Mouse (Mus musculus): ENCODE results near the gene Apol7e.
"Not testable (repeated sequence)": the region's sequence is repeated elsewhere in the genome, so short reads cannot be mapped to it uniquely, and the experiment has no call there.

The Apol7e gene

DNA sequence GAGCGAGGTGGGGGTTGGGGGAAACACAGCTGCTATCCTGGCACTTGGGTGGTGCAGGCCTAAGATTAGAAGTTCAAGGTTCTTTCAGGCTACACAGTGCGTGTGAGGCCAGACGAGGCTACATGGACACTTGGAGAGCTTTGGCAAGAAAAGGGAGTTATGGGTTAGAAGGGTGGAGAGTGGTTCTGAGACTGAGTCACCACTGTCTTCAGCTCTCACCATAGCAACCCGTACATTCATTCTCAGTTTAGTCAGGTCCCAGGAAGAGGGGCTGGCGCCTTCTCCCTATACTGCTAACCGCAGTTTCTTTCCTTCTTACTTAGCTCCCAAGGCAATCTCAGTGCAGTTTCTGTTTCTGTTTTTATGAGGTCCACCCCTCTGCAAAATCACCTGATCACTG is 42.9 kb downstream of the Apol7e start:
- DNase-seq, result not testable (repeated sequence)

DNA sequence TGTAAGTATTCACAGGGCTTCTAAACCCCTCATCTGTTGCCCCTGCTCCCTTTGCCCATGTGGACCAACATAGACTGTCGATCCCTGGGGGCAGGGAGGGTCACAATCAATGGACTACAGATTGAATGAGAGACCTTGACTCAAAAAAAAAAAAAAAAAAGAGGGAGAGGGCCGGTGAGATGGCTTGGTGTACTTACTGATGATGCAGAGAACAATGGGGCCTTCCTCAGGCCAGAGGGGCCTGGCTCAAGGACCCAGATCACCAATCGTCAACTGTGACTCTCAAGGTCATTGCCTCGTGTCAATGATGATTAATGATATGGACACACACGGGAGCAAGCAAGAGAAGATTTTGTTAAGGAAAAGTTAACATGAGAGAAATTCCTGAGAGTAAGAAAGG is 46.0 kb downstream of the Apol7e start:
- DNase-seq, result no peak

DNA sequence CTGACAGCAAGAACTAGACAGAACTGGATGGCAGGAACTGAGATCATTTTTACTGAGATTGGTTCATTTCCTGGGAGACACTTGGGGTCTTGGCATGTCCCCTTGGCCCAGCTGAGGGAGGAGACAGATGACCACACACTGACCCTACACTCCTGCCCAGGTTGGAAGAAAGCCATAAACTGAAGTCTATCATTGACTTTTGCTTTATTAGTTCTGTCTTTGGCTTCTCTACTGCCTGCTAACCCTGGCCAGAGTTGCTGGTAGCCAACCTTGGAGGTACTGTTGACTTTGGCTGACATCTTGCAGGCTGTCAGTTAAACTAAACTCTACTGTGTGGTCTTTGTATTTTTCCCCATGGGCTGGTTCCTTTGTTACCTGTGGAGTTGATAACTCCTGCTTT is 46.4 kb downstream of the Apol7e start:
- DNase-seq, result no peak

DNA sequence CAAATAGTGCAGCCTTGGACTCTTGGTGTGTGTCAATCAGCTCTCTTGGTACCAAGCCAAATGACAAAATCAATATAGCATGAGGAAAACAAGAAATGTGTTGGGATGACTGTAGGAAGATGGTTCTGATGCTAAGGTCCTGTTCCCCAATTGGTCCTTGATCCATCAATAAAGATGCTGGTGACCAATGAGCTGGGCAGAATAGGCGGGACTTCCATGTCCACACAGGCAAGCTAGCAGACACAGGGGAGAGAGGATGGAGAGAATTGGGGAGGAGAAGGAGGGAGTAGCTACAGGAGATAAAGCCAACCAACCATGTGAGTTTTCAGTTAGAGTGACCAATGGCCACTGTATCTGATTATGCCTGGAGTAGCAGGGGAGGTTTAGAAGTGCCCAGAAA is 47.7 kb downstream of the Apol7e start:
- DNase-seq, result no peak

DNA sequence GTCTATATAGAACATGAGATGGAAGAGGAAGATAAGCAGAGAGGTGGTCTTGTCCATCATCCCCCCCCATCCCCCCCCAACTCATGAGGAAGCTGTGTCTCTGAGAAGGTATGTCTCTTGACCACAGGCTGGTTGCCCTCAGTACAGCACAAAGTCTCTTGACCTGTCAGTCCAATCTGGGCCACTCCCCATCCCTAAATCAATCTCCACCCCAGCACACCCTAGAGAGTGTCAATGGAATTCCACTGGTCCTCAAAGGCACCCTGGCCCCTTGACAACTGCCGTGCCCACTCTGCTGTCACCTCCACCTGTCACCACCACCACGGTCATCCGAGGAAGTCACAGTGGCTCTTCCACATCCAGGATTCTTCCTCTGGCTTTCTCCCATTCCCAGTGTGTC is 49.8 kb downstream of the Apol7e start:
- no peak for DNase-seq

DNA sequence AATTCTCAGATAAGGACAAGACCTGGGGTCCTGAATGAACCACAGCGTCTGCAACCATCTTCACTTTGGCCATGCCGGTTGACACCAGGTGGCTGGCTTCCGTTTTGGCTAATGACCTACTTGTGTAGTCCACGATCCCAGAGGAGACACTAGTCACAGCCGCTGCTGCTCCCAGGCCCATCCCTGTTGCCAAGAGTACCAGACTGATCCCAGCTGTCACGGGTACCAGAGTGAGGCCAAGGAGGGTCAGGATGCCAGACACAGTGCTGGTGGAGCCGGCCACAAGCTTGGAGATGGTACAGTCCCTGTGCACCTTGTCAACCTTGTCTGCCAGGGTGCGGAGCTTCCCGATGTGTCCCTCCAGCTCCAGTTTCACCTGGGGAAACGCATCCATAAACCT is 51.1 kb downstream of the Apol7e start:
- DNase-seq, result peak; percentile 79

DNA sequence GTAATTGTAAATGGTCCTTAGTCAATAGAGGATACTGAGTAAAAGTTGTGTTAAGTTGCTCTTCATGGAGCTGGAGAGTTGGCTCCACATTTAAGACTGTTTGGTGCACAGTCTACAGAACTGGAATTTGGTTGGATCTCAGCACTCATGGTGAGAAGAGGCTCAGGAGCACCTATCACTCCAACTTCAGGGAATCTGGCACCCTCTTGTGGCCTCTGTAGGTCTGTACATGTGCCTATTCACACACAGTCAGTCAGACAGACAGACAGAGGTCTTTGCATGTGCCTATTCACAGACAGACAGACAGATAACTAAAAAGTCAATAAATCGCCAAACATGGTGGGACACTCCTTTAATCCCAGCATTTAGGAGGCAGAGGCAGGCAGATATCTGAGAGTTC is 51.8 kb downstream of the Apol7e start:
- DNase-seq, result peak; percentile 67

DNA sequence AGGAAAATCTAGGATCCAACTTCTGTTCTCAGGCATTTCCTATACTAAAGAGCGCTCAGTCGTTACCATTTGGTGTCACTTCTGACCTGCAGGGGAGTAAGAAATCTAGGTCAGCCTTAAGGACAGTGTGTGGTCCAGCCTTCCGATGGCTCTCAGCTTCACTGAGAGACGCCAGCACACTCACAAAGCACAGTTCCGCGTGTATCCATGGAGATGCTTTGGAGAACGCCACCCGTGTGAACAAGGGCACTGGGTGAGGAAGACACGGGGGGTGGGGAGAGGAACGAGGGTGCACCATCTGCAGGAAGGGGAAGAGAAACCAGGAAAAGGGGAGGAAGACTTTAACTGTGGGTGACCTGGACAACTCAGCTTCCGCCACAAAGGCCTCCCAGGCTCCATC is 53.8 kb downstream of the Apol7e start:
- peak; percentile 3 for DNase-seq

DNA sequence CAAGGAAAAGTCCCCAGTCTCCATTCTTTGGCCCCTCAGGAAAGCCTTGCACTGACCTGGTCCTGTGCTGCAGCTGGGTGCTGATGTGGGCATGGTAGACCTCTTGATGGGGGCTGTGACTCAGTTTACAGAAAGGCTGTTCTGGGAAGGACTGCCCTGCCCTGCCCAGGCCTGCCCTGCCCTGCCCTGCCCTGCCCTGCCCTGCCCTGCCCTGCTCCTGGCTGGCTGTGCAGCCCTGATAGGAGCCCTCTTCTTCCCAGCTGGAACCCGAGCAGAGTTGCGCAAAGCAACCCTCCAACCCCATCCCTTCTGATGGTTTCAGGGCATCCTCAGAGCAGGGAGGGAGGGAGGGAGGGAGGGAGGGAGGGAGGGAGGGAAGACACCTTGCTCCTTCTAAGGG is 56.5 kb downstream of the Apol7e start:
- no peak for DNase-seq

DNA sequence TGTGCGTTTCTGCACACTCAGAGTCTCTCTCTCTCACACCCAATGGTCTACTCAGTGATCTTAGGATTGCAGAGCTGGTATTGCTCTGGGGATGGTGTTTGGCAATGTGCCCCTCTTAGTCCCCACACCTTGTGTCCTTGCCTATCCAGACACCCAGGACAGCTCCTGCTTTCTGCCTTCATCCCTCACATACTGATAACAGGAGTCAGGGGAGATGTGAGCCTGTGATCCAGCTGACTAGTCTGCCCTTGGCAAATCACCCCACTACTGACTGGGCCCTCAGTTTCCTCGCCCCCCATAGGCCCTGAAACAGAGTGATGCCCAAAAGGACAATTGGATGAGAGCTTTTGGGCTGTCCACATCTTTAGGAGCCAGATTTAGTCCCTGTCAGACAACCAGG is 57.4 kb downstream of the Apol7e start:
- DNase-seq, result peak; percentile 4

DNA sequence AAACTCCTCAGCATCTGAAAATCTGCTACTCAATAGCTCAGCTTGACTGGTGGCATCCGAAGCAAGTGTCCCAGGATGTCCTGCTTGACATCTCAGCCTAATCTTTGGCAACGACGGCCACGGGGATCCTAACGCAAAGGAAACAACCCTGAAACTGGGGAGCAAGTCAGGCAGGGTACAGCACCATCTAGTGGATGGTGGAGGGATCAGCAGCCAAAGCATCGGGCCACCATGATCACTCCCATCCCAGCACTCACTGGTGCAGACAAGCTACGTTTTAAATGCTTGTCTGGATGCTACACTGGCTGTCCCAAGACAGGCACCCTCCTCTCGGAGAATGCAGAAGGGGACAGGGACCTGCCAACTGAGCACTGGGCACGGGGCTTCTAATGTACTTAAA is 58.2 kb downstream of the Apol7e start, which contains the start of gene Apol8:
TSS of gene Apol8 (minus strand) at position 156 of the 400 bp plus-strand sequence.
- peak; percentile 71 for DNase-seq

DNA sequence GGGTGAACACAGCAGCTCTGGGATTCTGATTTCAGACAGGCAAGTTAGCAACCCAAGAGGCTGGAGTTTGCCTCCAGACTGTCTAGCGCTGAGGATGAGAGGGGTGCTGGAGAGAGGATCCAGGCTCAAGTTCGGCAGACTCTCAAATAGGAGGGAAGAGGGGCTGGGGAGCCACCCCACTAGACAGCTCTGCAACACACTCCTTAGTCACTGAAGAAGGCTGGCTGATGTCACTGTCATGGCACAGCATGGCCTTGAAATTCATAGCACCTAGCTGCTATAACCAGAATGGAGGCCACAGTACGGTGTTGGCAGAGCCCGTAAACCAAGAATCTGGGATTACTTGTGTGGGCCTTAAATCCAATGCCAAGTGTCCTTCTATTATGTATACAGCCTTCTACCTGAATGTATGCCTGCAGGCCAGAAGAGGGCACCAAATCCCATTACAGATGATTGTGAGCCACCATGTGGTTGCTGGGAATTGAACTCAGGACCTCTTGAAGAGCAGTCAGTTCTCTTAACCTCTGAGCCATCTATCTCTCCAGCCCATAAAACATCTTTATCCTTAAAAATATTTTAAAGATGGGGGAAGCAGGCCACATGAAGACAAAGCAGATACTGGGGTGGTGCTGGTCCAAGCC is 59.0 kb downstream of the Apol7e start:
- peak; percentile 2 for DNase-seq

DNA sequence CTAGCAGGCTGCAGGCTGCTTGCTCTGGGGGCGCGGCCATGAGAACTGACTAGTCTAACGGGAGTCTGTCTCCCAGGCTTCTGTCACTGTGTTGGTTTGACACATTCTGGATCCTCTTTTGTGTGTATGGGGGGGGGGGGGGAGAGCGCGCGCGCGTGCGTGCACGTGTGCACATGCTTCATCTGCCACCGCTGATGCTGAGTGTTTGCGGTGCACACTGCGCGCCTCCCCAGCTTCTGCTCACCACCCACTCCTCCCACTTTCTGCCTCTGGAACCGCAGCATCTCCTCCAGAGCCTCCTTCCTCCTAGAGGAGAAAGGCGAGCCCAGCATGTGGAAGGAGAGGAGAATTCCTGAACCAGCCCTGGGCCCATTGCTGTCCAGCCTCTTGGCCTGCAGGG is 61.4 kb downstream of the Apol7e start:
- peak; percentile 2 for DNase-seq

DNA sequence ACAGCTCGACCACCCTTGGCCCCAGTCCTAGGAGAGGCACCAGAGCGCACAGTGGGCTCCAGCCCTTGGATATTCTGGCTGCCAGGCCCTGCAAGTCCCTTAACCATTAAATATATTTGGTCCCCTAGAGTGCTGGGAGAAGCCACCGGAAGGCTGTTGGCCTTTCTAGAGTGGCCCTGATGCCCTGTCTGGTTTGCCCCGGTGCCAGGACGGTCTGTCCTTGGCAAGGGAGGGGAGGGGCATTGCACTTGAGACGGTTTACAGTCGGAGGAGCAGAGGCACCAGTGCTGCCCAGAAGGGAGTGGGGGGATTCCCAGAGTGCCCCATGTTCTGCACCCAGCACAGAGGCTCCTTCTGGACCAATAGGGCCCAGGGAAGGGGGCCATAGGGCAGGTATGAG is 62.4 kb downstream of the Apol7e start:
- DNase-seq, result no peak

DNA sequence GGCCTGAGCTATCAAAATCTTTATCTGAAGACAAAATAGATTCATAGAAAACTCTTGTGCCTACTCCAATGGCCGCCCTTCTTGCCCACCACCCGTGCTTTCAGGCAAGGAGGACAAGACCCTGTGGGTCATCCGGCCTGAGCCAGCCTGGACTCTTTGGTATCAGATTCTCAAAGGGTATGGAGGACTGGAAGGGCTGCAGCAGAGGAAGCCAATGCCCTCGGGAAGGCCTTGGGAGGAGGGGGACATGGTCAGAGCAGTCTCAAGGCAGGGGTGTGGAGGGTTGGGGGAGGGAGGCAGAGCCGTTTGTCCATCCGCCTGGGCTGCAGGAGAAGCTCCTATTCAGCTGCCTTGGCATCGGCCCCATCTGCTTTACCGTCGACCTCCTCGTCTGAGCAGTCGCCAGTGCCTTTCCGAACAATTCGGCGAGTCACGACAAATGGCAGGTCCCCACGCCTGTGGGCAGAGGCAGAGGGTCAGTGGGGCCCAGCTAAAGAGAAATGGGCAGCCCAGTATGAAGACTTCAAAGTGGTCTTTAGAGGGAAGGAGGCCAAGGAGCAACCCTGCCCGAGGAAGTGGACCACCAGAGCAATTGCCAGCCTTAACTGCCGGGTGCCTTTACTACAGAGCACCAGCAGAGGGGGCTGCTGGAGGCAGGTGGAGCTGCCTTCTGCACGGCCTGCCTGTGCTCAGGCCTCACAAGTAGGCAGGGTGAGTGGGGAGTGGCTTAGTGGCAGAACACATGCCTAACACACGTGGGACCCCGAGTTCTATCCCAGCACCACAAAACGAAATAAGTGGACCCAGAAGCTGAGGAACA is 63.1 kb downstream of the Apol7e start:
- peak; percentile 52 for DNase-seq

DNA sequence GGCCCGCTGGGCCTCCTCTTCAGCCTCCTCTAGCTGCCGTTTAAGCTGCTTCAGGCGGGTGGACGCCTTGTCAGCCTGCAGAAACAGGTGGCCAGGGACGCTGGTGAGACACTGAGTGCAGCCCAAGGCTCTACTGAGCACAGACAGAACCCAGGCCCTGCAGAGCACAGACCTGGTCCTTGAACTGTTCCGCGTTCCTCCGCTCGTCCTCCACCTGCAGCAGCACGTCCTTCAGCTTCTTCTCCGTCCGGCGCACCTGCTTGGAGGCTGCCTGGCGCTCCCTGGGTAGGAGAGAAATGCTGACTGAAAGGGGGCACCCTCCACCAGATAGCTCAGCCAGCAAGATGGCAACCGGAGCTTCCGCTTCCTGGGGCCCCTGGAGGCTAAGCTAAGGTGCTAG is 64.4 kb downstream of the Apol7e start:
- DNase-seq, result no peak

DNA sequence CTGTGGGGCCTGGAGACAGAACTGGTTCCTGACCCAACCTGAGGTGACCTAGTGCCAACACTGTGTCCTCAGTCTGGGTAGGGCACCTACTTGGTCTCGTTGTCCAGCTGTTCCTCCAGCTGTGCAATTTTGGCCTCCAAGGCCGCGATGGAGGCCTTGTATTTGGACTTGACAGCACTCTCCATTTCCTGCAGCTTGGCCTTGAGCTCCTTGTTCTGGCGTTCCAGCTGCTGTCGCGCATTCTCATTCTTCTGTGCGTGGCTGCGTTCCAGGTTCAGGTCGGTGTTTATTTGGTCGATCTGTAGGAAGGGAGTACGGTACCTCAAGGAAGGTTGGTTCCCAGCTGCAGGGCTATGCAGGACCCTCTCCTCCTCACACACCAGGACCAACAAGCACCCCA is 65.0 kb downstream of the Apol7e start:
- DNase-seq, result no peak

DNA sequence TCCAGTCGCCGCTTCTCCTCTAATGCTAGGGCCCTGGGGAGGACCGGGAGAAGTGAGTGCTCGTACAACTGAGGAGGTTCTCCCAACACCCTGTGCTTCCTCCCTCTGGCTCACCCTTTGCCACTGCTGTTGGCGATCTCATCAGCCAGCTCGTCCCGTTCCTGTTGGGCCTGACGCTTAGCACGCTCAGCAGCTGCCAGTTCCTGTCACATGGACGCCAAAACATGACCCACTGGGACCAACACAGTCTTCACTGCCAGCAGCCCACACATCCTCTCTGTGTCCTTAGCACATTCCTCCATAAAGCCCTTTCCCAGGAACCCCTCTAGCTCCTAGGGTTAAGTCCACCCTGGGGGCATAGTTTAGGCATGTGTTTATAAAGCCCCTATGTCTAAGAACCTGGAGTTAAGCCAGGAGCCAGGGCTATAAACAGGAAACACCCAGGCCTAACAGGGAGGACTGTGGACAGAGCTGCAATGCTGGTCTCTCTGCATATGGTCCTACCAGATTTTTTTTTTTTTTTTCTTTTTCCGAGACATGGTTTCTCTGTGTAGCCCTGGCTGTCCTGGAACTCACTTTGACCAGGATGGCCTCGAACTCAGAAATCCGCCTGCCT is 65.8 kb downstream of the Apol7e start:
- DNase-seq, result no peak

DNA sequence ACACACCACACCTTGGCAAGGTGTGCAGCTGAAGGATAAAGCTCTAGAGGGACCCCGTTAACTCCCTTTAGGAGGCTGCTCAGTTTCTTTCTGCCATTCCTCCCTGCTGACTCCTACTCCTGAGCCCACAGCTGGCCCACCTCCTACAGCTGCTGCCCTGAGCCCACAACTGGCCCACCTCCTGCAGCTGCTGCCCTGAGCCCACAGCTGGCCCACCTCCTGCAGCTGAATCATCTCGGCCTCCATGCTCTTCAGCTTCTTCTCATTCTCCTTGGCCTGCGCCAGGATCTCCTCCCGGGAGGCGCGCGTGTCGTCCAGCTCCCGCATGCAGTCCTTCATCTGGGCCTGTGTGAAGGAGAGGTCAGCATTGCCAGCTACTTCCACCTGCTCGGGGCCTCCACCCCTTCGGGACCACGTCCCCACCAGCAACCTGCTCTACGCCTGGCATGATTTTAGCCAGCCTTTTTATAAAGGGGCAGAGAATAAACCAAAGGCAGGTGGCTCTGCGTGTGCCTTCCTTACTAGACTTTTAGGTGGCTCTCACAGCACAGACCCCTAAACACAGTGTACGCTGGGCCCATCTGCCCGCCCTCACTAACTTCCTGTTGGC is 66.9 kb downstream of the Apol7e start:
- no peak for DNase-seq

DNA sequence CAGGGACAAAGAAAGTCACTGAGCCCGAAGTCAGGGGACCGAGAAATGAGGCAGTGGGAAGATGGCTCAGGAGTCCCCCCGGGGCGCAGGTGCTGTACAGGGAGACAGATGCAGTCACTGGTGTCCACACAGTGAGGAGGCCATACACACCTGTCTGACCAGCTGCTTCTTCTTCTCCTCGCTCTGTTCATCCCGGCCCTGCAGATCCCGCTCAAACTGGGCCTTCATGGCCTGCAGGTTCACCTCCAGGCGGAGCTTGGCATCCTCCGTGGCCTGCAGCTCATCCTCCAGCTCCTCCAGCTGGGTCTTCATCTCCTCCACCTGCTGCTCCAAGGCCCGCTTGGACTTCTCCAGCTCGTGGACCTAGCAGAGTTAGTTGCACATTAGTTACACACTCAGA is 68.3 kb downstream of the Apol7e start:
- no peak for DNase-seq

Measured in cerebellum, adult 9-10 months (tissue).